Mouse (Mus musculus) gastrocnemius, postnatal 36 days (tissue): ENCODE measurements around the gene Zic4. TPM values are rescaled to one million over a fixed set of nuclear protein-coding genes. Genes with fewer than 3 reads are reported as not detected.

ENCODE experiments used
- DNase-seq, 2 experiments: peaks; one replicate each; pipeline ENCODE4 v3.0.0; 2022
- intact Hi-C: fragments of 180-260 bp; cut with DNase I; formaldehyde crosslinking; loops from one replicate; pipeline ENCODE4 v1.15.1; 2025
- total RNA-seq, 2 experiments: library from RNA; stranded (reverse); gene quantifications; 2 replicates each; pipeline ENCODE4 v1.2.3; 2021

Zic4 gene
- total RNA-seq, 2 experiments from 2014 or later, result 0.43 TPM; not detected in 1

DNA sequence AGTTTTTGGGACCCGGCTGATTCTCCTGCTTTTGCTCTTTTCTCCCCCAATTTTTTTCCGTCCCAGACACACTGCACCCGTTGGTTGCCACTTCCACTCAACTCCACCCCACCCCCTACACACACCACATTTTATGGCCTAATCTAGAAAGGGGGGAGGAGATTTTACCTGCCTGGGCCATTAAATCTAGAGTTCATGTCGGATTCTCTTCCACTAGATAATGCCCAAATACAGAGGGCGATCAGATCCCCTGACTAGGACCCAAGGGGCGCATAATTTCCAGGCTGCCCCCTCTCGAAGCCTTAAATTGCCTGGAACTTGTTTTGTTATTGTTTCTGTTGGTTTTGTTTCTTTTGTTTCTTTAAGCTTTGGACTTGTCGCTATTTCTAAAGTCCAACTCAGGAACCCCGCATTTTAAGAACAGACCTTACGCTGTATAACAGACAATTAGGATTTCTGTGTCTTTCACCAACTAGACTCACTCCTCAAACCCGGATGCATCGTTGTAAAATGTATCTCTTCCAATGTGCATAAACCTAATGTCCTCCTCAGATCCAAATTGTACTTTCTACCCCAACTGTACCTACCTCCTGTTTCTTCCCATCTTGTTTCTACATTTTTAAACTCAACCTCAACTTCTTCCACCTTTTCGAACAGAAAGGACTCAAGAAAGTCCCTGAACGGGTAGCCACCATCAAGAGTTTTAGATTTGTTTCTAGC, 958 bp downstream of the Zic4 start:
- intact Hi-C loops, result no loop called here

DNA sequence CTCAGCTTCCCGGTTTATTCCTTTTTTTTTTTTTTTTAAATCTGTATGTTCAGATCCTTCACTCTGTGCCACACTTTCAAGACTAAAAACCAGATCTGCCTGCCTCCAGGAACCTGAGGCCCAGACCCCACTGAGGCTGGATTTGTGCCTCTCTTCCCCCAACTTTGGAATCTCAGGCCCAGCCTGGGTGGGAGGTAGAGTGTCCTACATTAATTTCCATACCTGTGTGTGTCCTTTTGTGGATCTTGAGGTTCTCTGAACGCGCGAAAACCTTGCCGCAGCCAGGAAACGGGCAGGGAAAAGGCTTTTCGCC, 1.6 kb downstream of the Zic4 start:
- DNase-seq, result no peak
- intact Hi-C loops, result no loop called here

More for the DNA sequence above, 958 bp downstream of the Zic4 start:
- DNase-seq, result no peak

DNA sequence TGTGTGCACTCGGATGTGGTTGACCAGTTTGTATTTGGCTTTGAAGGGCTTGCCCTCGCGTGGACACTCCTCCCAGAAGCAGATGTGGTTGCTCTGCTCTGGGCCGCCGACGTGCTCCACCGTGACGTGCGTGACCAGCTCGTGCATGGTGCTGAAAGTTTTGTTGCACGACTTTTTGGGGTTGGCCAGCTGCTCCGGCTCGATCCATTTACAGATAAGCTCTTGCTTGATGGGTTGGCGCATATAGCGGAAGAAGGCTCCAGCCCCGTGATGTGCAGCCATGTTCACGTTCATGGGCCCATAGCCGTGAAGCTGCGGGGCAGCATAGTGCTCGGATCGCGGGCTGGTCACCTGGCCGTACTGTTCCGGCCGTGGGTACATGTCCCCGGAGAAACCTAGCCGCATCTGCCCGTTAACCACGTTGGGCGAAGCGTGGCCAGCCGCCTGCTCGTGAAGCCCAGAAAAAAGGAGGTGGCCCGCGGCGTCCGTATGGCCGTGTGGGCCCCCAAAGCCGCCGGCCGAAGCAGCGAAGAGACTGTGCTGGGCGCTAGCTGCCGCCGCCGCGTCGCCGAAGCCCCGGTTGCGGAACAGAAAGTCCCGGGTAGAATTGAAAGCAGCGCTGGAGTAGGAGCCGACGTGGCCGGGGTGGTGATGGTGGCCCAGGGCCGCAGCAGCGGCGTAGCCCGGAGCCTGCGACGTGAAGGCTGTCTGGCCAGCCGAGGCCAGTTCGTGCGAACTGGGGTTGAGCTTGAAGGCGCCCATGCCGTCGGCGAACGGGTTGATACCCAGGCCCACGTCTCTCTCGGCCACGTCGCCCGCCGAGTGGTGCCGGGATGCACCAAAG, 2.1 kb downstream of the Zic4 start:
- intact Hi-C loops, result no loop called here

DNA sequence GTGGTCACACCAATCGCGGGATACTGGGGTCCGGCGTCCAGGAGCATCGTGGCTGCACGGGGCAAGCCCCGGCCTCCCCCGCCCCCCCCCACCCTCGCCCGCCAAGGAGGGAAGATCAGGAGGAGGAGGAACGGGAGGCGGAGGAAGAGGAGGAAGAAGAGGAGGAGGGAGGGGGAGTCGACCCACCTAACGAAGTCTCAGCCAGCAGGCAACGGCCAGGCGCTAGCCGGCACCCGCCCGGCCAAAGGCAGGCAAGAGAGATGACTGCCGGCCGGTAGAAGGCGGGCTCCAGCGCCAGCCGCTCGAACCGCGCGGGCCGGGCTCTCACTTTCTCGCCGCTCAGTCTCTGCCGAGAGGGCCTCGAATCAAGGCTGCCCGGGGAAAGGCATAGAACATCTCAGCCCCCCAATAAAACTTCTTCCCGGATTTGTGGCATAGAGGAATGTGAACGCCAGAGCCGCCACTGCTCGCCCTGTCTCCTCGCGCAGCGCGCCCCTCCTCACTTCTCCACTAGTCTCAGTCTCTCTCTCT, 2.8 kb downstream of the Zic4 start:
- intact Hi-C loops, result no loop called here
- no peak for DNase-seq

More for the DNA sequence above, 2.1 kb downstream of the Zic4 start:
- DNase-seq, result no peak

DNA sequence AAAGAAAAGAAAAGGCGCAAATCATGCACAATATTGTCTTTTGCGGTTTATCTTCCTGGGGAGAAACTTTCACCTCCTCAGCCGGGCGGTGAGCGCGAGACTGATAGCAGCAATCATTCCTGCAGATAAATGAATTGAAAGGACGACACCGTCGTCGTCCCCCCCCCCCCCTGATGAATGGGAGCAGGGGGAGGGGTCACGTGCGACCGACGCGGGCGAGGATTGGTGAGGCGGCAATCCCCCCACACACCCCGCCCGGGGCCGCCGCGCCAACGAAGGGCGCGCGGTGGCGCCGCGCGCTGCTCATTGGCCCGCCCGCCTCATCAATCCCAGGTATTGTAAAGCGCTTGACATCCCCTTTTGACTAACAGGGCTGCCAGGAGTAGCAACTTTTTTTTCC, 3.5 kb downstream of the Zic4 start, which contains the start of gene Zic1:
Gene Zic1 (minus strand): TSS at position 147 of the 400 bp plus-strand sequence.
- intact Hi-C loops, result no loop called here
- no peak for DNase-seq

DNA sequence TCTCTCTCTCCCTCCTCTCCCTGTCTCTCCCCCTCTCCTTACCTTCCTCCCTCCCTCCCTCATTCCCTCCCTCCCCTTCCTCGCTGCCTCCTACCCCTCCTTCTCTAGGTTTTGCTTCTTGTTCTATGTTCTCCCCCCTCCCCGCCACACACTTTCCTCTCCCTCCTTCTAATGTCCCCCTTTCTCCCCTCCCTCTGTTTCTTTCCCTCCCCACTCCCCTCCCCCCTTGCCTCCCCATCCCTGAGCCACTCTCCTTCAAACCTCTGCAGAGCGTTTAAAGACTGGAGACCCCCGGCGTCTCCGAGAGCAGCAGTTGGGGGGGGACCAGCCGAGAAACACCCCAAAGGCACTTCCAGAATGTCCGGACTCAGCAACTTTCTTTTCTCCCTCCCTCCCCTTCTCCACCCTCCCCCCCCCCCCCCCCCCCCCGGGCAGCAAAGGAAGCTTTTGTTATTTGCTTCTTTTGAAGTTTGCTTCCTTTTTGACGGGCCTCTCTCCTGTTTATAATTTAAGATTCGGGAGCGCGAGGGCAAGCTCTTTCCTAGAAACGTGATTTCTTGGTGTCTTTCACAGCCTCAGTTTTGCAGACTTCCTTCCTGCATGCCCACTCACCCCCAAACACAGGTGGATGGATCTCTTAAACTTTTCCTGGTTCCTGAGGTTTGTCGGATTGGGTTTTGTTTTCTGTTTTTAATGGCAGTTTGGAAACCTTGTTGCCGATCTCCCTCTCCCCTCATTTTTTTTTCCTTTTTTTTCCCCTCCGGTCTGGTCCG, 4.2 kb downstream of the Zic4 start:
- no peak for DNase-seq
- intact Hi-C loops, result no loop called here

DNA sequence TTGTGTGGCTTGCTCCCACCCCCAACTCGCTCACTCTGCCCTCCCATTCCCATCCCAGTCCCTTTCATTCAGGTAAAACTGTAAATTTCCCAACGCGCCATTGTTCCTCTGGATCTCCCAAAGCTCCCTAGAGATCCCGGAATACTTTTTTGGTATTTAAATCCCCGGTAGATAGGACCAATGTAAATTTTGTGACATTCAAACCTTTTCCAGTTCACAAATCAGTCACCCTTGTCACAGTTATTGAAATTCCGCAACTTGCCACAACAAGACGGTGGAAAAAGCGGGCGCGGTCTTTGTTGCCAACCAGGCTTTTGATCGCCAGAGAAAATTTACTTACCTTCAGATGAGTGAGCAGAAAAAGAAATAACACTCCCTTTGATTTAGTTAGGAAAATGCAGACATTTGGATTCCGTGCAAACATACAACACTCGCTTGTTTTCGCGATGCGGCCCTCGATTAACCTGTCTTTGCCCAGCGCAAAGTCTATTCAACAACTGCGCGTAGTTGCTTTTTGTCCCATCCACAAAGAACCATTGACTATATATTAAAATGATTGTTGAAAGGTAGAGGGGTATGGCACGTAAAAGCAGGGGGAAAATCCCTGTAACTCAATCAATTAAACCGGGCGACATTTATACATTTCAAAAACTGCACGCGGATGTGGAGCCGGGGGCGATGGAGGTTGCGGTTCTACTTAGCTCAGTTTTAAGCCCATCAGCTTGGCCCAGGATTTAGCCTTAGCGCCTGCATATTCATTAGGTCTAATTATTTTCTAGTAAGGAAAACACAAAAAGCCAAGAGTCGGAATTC, 5.0 kb downstream of the Zic4 start:
- no peak for DNase-seq
- intact Hi-C loops, result no loop called here

DNA sequence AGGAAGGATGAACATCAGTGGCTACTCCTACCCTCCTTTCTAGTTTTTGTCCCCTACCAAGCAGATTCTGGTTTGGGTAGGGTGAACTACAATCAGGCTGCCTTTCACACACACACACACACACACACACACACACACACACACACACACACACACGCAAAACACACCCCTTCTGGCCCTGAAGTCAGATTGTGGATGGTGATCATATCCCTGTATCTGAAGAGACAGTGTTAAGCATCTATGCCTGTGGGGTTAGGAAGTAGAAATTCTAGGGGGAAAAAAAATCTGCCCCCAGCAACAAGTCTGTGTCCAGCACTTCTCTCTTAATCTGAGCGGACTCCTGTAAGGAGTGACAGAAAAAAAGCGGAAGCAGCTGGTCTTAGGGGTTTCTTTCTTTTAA, 5.9 kb downstream of the Zic4 start:
- intact Hi-C loops, result no loop called here
- DNase-seq, result no peak

DNA sequence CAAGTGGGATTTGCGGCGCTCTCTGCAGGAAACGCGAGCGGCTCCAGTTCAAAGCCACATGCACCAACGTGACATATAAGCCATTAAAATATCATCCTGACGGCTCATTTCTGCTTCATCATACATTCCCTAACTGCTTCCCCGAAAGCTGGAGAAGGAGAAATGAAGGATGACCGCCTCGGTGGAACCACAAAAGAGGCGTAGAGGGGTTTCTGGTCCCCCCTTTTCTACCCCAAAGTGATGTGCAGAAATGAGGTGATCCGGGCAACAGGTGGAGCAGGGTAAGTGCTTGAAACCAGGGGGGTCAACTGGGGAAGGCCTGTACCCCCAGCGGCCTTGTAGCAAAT, 6.7 kb downstream of the Zic4 start:
- intact Hi-C loops, result no loop called here
- no peak for DNase-seq

DNA sequence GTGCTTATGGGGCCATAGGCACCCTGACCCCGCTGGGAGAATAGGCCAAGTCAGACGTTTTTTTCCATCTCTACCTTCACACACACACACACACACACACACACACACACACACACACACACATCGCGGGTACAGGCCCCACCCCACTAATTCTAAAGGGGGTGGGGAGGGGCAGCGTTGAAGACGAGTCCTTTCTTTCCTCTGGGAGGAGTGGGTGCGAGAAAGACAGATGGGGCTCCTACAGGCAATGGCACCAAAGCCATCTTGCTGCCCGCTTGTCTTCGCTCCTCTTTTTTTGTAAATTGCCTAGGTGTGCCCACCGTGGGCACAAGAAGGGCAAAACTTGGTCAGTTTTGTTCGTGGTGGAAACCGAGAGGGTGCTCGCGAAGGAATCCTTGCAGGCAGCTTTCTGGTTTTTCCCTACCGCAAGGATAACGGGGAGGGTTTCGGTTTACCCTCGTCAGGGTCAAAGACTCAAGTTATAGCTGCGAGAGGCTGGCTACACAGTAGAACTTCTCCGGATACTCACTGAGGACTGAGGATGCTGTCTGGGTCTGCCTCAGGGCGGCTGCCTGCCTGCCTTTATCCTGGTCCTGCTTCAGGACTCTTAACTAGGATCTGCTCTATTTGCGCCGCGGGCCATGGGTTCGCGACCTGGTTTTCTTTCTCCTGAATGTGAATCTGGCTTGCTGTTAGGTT, 7.2 kb downstream of the Zic4 start:
- DNase-seq, result no peak
- intact Hi-C loops, result no loop called here

DNA sequence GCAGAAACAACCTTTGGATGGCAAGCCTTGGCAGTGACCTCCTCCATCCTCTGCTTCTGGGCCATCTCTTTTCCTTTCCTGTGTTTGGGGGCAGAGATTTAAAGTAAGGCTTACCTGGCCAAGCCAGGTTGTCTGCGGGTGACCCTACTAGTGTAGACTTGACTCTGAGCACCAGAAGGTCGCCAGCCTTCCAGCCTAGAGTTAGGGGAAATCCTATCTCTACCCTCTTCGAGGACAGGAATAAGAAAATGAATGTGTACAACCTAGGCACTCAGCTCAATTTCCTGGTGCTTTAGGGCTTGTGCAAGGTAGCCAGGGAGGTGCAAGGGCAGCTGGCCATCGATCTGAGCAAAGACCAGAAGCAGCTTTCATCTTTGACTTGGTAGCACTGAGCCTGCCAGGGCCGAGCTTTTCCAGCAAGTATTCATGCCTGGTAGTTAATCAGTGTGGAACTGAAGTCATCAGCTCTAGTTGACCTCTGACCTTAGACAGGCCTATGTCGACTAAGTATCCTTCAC, 8.0 kb downstream of the Zic4 start:
- intact Hi-C loops, result no loop called here
- no peak for DNase-seq

DNA sequence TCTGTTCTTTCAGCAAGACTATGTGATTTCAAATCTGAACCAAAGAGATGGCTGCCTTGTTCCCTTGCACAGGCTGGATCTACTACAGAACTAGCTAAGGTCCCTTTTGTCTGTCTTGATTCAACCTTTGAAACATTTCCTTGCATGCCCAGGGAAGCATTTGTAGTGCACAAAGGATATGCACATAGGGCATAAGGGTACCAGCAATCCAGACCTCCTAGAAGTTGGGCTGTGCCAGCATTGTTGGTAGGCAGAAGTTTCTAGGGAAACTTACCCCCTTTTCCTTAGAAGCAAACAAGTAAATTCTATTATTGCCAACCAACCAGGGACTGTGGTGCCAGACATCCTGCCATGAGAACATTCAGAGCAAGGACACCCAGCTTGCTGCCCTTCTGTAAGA, 8.8 kb downstream of the Zic4 start:
- no peak for DNase-seq
- intact Hi-C loops, result no loop called here

DNA sequence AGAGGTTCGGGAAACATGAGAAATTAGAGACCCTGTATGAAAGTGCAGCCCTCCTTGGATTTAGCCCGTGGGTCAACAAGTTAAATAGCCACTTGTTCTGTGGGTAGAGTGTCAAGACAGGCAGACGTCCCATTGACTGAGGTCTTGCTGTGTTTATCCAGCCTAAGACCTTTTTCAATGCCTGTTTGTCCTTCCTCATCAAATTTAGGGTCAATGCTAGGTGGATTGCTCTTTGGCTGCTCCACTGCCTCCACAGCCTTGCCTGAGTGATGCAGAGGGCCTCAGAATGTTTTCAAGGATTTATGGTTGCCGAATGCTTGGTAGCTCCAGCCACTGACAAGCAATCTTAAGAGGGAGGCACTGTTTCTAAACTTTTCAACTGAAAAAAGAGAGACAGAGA, 9.4 kb downstream of the Zic4 start:
- intact Hi-C loops, result no loop called here
- DNase-seq, result no peak

DNA sequence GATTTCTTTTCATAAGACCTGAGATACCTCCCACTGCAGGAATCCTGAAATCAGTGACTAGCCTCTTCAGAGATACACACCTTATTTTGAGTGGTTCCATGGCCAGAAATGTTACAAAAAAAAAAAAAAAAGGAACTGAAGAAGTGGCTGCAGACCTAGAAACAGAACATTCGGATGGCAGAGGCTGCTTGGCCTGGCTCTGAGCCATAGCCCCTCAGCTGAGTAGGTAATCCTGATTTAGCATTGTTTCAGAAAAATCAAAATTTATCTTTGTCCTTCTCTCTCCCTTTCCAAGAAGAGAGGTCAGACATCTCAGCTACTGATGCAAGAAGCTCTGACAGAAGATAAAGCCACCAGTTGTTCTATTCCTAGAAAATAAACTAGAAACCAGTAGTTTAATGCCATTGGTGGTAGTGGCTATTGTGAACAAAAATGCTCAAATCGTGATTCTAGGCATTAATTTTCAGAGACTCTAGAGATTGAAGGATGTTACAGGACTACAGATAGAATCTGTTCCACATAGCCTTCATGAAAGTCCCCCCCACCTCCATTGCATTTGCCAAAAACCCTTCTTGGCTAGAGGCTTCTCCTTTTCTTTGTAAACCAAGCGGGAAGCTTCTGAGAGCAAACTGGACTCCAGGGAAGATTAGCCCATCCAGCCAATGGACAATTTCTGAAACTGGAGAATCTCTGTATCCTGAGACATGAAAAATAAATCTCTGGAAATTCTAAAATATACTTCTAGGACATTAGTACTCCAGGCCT, 11.8 kb downstream of the Zic4 start:
- intact Hi-C loops, result no loop called here
- DNase-seq, result no peak

DNA sequence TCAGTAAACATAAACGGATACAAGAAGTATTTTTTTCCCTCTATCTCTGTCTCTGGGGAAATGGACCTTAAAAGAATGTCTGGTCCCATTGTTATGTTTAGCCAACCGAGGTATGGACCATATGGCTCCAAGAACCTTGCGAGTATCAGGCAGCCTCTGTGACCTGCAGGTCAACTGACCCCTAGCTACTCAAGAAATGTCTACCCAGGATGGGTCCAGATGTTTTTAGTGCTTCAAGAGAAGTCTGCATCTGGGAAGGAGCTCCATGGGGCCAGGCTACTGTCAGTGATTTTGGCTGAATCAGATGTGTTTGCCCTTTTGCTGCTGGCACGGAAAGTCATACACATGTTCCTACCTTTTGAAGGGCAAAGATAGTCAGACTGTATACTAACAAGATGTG, 12.5 kb downstream of the Zic4 start:
- no peak for DNase-seq
- intact Hi-C loops, result no loop called here

DNA sequence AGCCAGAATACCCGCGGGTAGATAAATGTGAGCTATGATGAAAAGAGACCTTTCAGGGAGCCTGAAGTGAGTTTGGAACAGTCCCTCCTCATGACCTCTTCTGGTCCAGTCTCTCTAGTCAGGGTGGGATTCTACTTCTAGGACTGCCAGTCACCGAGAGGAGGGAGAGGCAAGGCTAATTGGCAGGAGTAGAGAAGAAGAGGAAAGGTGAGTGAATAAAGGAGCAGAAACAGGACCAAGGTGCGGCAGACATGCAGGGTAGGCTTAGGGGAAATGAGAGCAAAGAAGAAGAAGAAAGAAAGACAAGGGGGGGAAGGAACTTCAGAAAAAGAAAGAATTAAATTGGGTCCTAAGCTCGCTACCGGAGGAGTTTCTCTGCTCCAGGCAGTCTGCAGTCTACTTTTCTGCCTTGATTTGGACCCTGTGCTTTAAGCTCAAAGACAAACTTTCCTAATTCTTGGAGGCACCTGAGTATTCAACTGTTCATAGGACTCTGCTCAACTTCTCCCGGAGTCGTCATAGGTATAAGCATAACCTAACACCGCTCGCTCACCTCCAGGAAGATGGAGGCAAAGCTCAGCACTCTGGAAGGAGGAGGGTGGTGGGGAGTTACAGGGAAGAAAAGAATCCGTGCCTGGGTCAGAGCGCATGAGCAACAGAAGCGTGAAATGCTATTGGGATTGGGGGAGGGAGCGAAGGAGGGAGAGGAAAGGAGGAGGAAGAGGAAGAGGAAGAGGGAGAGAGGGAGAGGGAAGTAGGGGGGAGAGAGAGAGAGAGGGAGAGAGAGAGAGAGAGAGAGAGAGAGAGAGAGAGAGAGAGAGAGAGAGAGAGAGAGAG, 15.0 kb downstream of the Zic4 start:
- intact Hi-C loops, result no loop called here
- DNase-seq, result no peak

DNA sequence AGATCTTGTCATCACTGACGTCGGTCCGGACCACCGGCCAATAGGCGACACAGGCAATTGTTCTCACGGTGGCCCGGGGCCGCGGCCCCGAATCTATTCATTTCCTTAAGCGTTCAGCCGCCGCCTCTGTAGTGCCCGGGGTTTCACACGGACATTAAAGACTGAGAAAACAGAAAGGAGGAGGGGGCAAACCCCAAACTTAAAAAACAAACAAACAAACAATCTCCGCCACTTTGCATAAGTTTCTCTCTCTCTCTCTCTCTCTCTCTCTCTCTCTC, 15.6 kb downstream of the Zic4 start:
- intact Hi-C loops, result no loop called here
- no peak for DNase-seq
